Mouse (Mus musculus) myocyte (in vitro differentiated cells): ENCODE results near the gene Galnt7. TPM values are rescaled to one million over a fixed set of nuclear protein-coding genes. Genes with fewer than 3 reads are reported as not detected.

ENCODE experiments used
- H3K27me3 ChIP-seq: one replicate; pipeline ENCODE4 v1.6.1; 2011; ENCODE audit not compliant: control insufficient read depth, insufficient read depth, insufficient read length
- H3K36me3 ChIP-seq: one replicate; pipeline ENCODE4 v1.6.1; 2011; ENCODE audit not compliant: control insufficient read depth, insufficient read depth
- H3K4me2 ChIP-seq: one replicate; pipeline ENCODE4 v1.6.1; 2011; ENCODE audit warnings: low read depth, control low read depth
- H3K4me3 ChIP-seq: one replicate; pipeline ENCODE4 v1.5.1; 2011; ENCODE audit warnings: mild to moderate bottlenecking, control low read depth, moderate library complexity
- H3K79me2 ChIP-seq: one replicate; pipeline ENCODE4 v1.6.1; 2011; ENCODE audit not compliant: control insufficient read depth, insufficient read depth
- H3ac ChIP-seq: one replicate; pipeline ENCODE4 v1.6.1; 2011; ENCODE audit not compliant: control insufficient read depth, insufficient read length
- CEBPB ChIP-seq: IDR thresholded peaks from 2 replicates; pipeline ENCODE4 v1.6.1; 2011; ENCODE audit warnings: mild to moderate bottlenecking, moderate library complexity; ENCODE audit not compliant: poor library complexity, insufficient read depth, severe bottlenecking
- E2F4 ChIP-seq: IDR thresholded peaks from one replicate; pipeline ENCODE4 v1.6.1; 2011; ENCODE audit warnings: mild to moderate bottlenecking, control low read depth, moderate library complexity; ENCODE audit not compliant: insufficient read depth
- MAX ChIP-seq: IDR thresholded peaks from one replicate; pipeline ENCODE4 v1.6.1; 2011; ENCODE audit warnings: low read depth, mild to moderate bottlenecking, control low read depth
- MYOD1 ChIP-seq, 3 experiments: IDR thresholded peaks; one replicate each; pipeline ENCODE4 v1.6.1; 2011; ENCODE audit warnings: control low read depth in 2 of 3, low read depth in 2 of 3, mild to moderate bottlenecking in 2 of 3, moderate library complexity in 1 of 3; ENCODE audit not compliant: insufficient read length in 2 of 3, control insufficient read depth in 1 of 3
- MYOG ChIP-seq, 3 experiments: IDR thresholded peaks; one replicate each; pipeline ENCODE4 v1.6.1; 2011; ENCODE audit warnings: control low read depth in 2 of 3, low read depth in 2 of 3, mild to moderate bottlenecking in 2 of 3; ENCODE audit not compliant: insufficient read length in 2 of 3, control insufficient read depth in 1 of 3, insufficient read depth in 1 of 3
- POLR2A ChIP-seq: IDR thresholded peaks from one replicate; pipeline ENCODE4 v1.6.1; 2011; ENCODE audit warnings: low read depth, mild to moderate bottlenecking, control low read depth, moderate library complexity; ENCODE audit not compliant: insufficient read length
- POLR2AphosphoS2 ChIP-seq: IDR thresholded peaks from one replicate; pipeline ENCODE4 v1.6.1; 2011; ENCODE audit warnings: low read depth, control low read depth; ENCODE audit not compliant: insufficient read length
- REST ChIP-seq: IDR thresholded peaks from one replicate; pipeline ENCODE4 v1.6.1; 2011; ENCODE audit warnings: mild to moderate bottlenecking, control low read depth, moderate library complexity; ENCODE audit not compliant: insufficient read depth, insufficient read length
- SRF ChIP-seq: IDR thresholded peaks from one replicate; pipeline ENCODE4 v1.6.1; 2011; ENCODE audit warnings: low read depth; ENCODE audit not compliant: control insufficient read depth, insufficient read length
- TCF12 ChIP-seq: IDR thresholded peaks from one replicate; pipeline ENCODE4 v1.6.1; 2011; ENCODE audit warnings: mild to moderate bottlenecking, control low read depth; ENCODE audit not compliant: poor library complexity, insufficient read depth, severe bottlenecking
- TCF3 ChIP-seq: IDR thresholded peaks from one replicate; pipeline ENCODE4 v1.6.1; 2011; ENCODE audit warnings: low read depth, control low read depth; ENCODE audit not compliant: insufficient read length
- USF1 ChIP-seq: IDR thresholded peaks from one replicate; pipeline ENCODE4 v1.6.1; 2011; ENCODE audit warnings: low read depth, mild to moderate bottlenecking, control low read depth, moderate library complexity
- polyA plus RNA-seq: library from polyadenylated mRNA; unstranded; fragments of >200 nt; fragmentation: generic; extraction: Trizol; gene quantifications from one replicate; pipeline ENCODE4 v1.2.1, GENCODE M21; 2012; ENCODE audit warnings: missing spikeins

The Galnt7 gene
- polyA plus RNA-seq, 1 experiment, result 3.1 TPM

DNA sequence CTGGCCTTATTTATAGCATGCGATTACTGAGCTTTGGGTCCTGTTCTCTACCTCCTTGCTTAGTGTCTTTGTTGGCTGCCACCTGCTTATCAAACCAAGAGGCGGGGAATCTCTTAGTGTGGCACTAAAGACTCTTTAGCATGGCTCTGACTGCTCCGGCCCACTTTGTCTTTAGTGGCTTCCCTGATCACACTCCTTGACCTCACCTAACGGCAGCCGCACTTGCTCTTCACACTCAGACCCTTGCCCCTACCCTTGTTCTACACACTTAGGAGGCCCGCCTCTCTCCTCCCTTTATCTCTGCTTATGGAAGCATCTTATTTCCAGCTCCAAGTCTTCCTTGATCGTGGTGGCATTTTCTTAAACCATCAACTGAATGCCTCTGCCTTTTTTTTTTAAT is 114.2 kb downstream of the Galnt7 start:
- Histone ChIP-seq H3K27me3 (no peaks in the 10 kb centered on the region), H3ac (no peak overlapping the region), H3K36me3 (no peaks in the 10 kb centered on the region), H3K4me2 (no peak overlapping the region), H3K4me3 (no peak overlapping the region), H3K79me2 (no peaks in the 10 kb centered on the region)
- TF ChIP-seq E2F4 (no peak), MYOG (IDR thresholded peaks at IDR 0.05; ENCODE audit: control insufficient read depth in 1 of 3, insufficient read depth in 1 of 3, insufficient read length in 2 of 3, low read depth in 2 of 3) (no peak), TCF3 (no peak), USF1 (no peak), SRF (no peak), CEBPB (no peak), REST (no peak), POLR2A (no peak), TCF12 (no peak), POLR2AphosphoS2 (no peak), MYOD1 (IDR thresholded peaks at IDR 0.05; ENCODE audit: control insufficient read depth in 1 of 3, insufficient read length in 2 of 3, low read depth in 2 of 3) (no peak)

DNA sequence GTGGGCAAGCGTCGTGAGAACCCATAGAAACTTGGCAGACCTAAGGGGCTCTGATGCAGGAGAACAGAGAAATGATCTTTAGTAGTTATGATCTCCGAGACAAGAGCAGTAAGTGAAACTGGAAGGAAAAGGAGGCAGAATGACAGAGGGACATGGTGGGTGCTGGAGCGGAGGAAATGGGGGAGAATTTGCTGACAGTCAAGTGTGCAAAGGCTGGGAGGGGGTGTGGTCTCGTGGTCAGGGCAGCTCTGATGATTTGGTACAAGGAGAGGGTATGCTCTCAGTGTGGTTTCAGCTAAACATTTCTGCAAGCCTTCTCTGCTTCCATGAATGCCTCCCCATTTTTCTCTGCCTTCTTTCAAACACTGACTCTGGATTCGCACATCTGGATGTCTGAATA is 116.7 kb downstream of the Galnt7 start:
- no peak overlapping the region for H3ac ChIP-seq
- TF ChIP-seq MAX (no peak), MYOG (IDR thresholded peaks at IDR 0.05; ENCODE audit: control insufficient read depth in 1 of 3, insufficient read depth in 1 of 3, insufficient read length in 2 of 3, low read depth in 2 of 3) (no peak), POLR2AphosphoS2 (no peak)
- H3K27me3 ChIP-seq, result no peaks in the 10 kb centered on the region
- no peak overlapping the region for H3K4me3 ChIP-seq
- H3K4me2 ChIP-seq, result no peak overlapping the region
- no peaks in the 10 kb centered on the region for H3K79me2 ChIP-seq
- H3K36me3 ChIP-seq, result no peaks in the 10 kb centered on the region

DNA sequence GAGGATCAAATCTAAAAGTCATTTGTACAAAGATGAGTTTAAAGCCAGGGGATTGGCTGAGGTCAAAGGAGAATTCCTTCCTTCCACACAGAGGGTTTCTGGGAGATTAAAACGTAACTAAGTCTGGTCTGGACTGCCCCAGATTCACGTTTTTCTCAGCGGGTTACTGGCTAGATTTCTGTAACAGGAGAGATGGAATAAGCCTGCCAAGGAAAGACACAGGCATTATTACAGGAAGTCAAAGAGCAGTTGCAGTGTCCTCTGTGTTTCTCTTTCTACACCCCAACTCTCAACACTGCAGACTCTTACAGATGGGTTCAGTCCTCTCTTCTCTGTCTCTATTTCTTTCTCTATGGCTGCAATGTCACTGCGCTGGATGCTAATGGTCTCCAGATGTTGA is 118.3 kb downstream of the Galnt7 start:
- Histone ChIP-seq H3K27me3 (no peaks in the 10 kb centered on the region), H3K79me2 (no peaks in the 10 kb centered on the region), H3K36me3 (no peaks in the 10 kb centered on the region), H3K4me2 (no peak overlapping the region), H3ac (no peak overlapping the region), H3K4me3 (no peak overlapping the region)
- no peak for TF ChIP-seq POLR2AphosphoS2
- no peak for TF ChIP-seq POLR2A
- no peak for TF ChIP-seq TCF12
- TF ChIP-seq SRF, result no peak
- no peak for TF ChIP-seq REST
- no peak for TF ChIP-seq E2F4
- no peak for TF ChIP-seq MYOD1 (IDR thresholded peaks at IDR 0.05; ENCODE audit: control insufficient read depth in 1 of 3, insufficient read length in 2 of 3, low read depth in 2 of 3)
- TF ChIP-seq USF1, result no peak
- no peak for TF ChIP-seq CEBPB
- TF ChIP-seq TCF3, result no peak
- no peak for TF ChIP-seq MAX

DNA sequence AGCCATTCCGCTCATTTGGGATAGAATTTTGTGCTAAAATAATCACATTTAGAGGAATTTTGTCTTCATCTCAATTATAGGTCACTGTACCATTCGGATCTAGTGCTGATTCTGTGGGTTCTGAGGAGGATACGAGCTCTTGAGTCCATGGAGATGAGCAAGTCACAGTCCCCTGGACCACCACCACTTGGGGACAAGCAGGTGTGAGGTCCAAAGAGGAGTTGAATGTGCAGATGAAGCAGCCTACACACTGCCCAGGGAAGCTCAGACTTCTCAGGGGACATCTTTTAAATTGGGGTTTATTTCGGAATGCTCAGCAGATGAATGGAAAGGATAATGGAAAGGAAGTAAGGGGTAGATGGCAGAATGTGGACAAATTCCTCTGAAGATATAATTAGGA is 119.7 kb downstream of the Galnt7 start:
- Histone ChIP-seq H3K79me2 (no peaks in the 10 kb centered on the region), H3K4me2 (no peak overlapping the region), H3K27me3 (no peaks in the 10 kb centered on the region), H3ac (no peak overlapping the region), H3K36me3 (no peaks in the 10 kb centered on the region), H3K4me3 (no peak overlapping the region)
- TF ChIP-seq SRF, result no peak
- TF ChIP-seq MAX, result no peak
- TF ChIP-seq USF1, result no peak
- no peak for TF ChIP-seq POLR2AphosphoS2
- no peak for TF ChIP-seq CEBPB
- TF ChIP-seq TCF12, result no peak
- TF ChIP-seq TCF3, result no peak
- TF ChIP-seq MYOD1 (IDR thresholded peaks at IDR 0.05; ENCODE audit: control insufficient read depth in 1 of 3, insufficient read length in 2 of 3, low read depth in 2 of 3), result no peak
- no peak for TF ChIP-seq POLR2A
- no peak for TF ChIP-seq REST
- no peak for TF ChIP-seq MYOG (IDR thresholded peaks at IDR 0.05; ENCODE audit: control insufficient read depth in 1 of 3, insufficient read depth in 1 of 3, insufficient read length in 2 of 3, low read depth in 2 of 3)
- no peak for TF ChIP-seq E2F4

DNA sequence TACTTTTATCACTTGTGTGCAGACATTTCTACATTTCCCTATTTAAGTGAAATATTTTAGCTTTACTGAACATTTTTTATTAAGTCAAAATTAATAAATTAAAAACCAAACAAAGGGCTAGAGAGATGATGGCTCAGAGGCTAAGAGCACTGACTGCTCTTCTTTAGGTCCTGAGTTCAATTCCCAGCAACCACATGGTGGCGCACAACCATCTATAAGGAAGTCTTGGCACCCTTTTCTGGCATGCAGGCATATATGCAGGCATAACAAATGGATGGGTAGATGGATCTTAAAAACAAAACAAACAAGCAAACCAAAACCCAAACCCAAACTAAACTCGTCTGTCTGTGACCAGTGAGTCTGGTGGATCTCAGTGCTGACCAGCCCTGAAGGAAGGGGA is 120.6 kb downstream of the Galnt7 start:
- Histone ChIP-seq H3K79me2 (no peaks in the 10 kb centered on the region), H3K27me3 (no peaks in the 10 kb centered on the region), H3K36me3 (no peaks in the 10 kb centered on the region), H3ac (no peak overlapping the region), H3K4me2 (no peak overlapping the region), H3K4me3 (no peak overlapping the region)
- no peak for TF ChIP-seq E2F4
- no peak for TF ChIP-seq MYOG (IDR thresholded peaks at IDR 0.05; ENCODE audit: control insufficient read depth in 1 of 3, insufficient read depth in 1 of 3, insufficient read length in 2 of 3, low read depth in 2 of 3)
- no peak for TF ChIP-seq REST
- no peak for TF ChIP-seq POLR2A
- TF ChIP-seq TCF12, result no peak
- no peak for TF ChIP-seq TCF3
